Mouse (Mus musculus) limb, embryonic 11.5 days (tissue): ENCODE data around the gene Dtd1. TPM values are rescaled to one million over a fixed set of nuclear protein-coding genes. Genes with fewer than 3 reads are reported as not detected.

Experiments
- ATAC-seq: fragments of 200-750 bp; cut with Nextera tagmentation; 2 replicates; pipeline ENCODE4 v1.8.0; 2017; ENCODE audit warnings: low read depth; ENCODE audit not compliant: insufficient number of reproducible peaks, low FRiP score, low TSS enrichment
- DNase-seq: peaks from one replicate; pipeline ENCODE4 v3.0.0-alpha.2; 2015; ENCODE audit warnings: low spot score
- H3K27ac ChIP-seq: fragments of 300-500 bp; sonication (generic); replicated peaks from 2 replicates; pipeline ENCODE4 v1.5.1; 2014; ENCODE audit warnings: low read depth, mild to moderate bottlenecking, low read length
- H3K27me3 ChIP-seq: fragments of 300-500 bp; sonication (generic); 2 replicates; pipeline ENCODE4 v1.6.1; 2014; ENCODE audit warnings: mild to moderate bottlenecking, low read length, mixed read lengths; ENCODE audit not compliant: control insufficient read depth, insufficient read depth
- H3K36me3 ChIP-seq: fragments of 300-500 bp; sonication (generic); 2 replicates; pipeline ENCODE4 v1.6.1; 2014; ENCODE audit warnings: mild to moderate bottlenecking, low read length, moderate library complexity, mixed read lengths; ENCODE audit not compliant: control insufficient read depth, insufficient read depth
- H3K4me1 ChIP-seq: fragments of 300-500 bp; sonication (generic); 2 replicates; pipeline ENCODE4 v1.6.1; 2014; ENCODE audit warnings: low read length, mixed read lengths; ENCODE audit not compliant: control insufficient read depth, insufficient read depth
- H3K4me2 ChIP-seq: fragments of 300-500 bp; sonication (generic); 2 replicates; pipeline ENCODE4 v1.6.1; 2014; ENCODE audit warnings: low read depth, mild to moderate bottlenecking, moderate library complexity; ENCODE audit not compliant: severe bottlenecking
- H3K4me3 ChIP-seq: fragments of 300-500 bp; sonication (generic); 2 replicates; pipeline ENCODE4 v1.5.1; 2014; ENCODE audit warnings: low read depth, low read length
- H3K9ac ChIP-seq: fragments of 300-500 bp; sonication (generic); 2 replicates; pipeline ENCODE4 v1.6.1; 2014; ENCODE audit warnings: mild to moderate bottlenecking, low read length
- H3K9me3 ChIP-seq: fragments of 300-500 bp; sonication (generic); 2 replicates; pipeline ENCODE4 v1.6.1; 2016; ENCODE audit warnings: low read length; ENCODE audit not compliant: control insufficient read depth
- WGBS: fragments of 180-500 bp; shearing (Covaris S2); extraction: QIAGEN DNeasy Blood & Tissue Kit; methylation state at CpG from one replicate; pipeline ENCODE4 v1.1.7; 2014; 5-methylcytosine and 5-hydroxymethylcytosine counted together
- polyA plus RNA-seq: library from polyadenylated mRNA; unstranded; fragments of >200 nt; fragmentation: Nextera tagmentation; extraction: Ambion mirVana; gene quantifications from 2 replicates; pipeline ENCODE4 v1.2.1, GENCODE M21; 2014

Dtd1 gene
- polyA plus RNA-seq, 1 experiment from 2014 or later: 40.7 TPM

- H3K27me3 ChIP-seq: no peaks in the 10 kb centered on the region
- no peak for DNase-seq
- 89% methylated on average over 4 of the region's 4 CpGs for WGBS
- no peaks in the 10 kb centered on the region for H3K9me3 ChIP-seq
- no peaks in the 10 kb centered on the region for H3K4me1 ChIP-seq
- H3K9ac ChIP-seq: no peak overlapping the region
- H3K4me3 ChIP-seq: no peak overlapping the region
- no peak overlapping the region for H3K4me2 ChIP-seq
- ATAC-seq: no peak
- no peaks in the 10 kb centered on the region for H3K36me3 ChIP-seq
- no peak overlapping the region for H3K27ac ChIP-seq
Measured at GRCm38 (mm10) chr2:144647151-144647550, 47.5 kb downstream of the Dtd1 start.

- Histone ChIP-seq H3K27ac (no peak overlapping the region), H3K36me3 (no peaks in the 10 kb centered on the region), H3K4me3 (no peak overlapping the region), H3K9ac (no peak overlapping the region), H3K4me1 (no peaks in the 10 kb centered on the region), H3K4me2 (no peak overlapping the region), H3K9me3 (no peaks in the 10 kb centered on the region), H3K27me3 (no peaks in the 10 kb centered on the region)
- DNase-seq (no peak), ATAC-seq (no peak)
- 92% methylated on average over 1 of the region's 1 CpGs for WGBS
Measured at GRCm38 (mm10) chr2:144649960-144650359, 50.3 kb downstream of the Dtd1 start.

GRCm38 (mm10) chr2:144652841-144653240, 53.1 kb downstream of the Dtd1 start:
- no peaks in the 10 kb centered on the region for H3K36me3 ChIP-seq
- no peak overlapping the region for H3K9ac ChIP-seq
- 93% methylated on average over 4 of the region's 4 CpGs for WGBS
- DNase-seq (no peak), ATAC-seq (no peak)
- no peak overlapping the region for H3K4me3 ChIP-seq
- no peaks in the 10 kb centered on the region for H3K4me1 ChIP-seq
- H3K4me2 ChIP-seq: no peak overlapping the region
- H3K27ac ChIP-seq: no peak overlapping the region
- no peaks in the 10 kb centered on the region for H3K27me3 ChIP-seq
- H3K9me3 ChIP-seq: no peaks in the 10 kb centered on the region

GRCm38 (mm10) chr2:144655307-144655706, 55.6 kb downstream of the Dtd1 start:
- Histone ChIP-seq H3K27me3 (no peaks in the 10 kb centered on the region), H3K27ac (no peak overlapping the region), H3K4me2 (no peak overlapping the region), H3K9me3 (no peaks in the 10 kb centered on the region), H3K4me1 (no peaks in the 10 kb centered on the region), H3K4me3 (no peak overlapping the region), H3K9ac (no peak overlapping the region), H3K36me3 (no peaks in the 10 kb centered on the region)
- ATAC-seq (no peak), DNase-seq (no peak)
- 90% methylated on average over 3 of the region's 3 CpGs for WGBS

- Histone ChIP-seq H3K9me3 (no peaks in the 10 kb centered on the region), H3K36me3 (no peaks in the 10 kb centered on the region), H3K4me3 (no peak overlapping the region), H3K4me1 (no peaks in the 10 kb centered on the region), H3K4me2 (no peak overlapping the region), H3K9ac (no peak overlapping the region), H3K27ac (no peak overlapping the region), H3K27me3 (no peaks in the 10 kb centered on the region)
- ATAC-seq: no peak
- no peak for DNase-seq
- 92% methylated on average over 4 of the region's 4 CpGs for WGBS
Measured at GRCm38 (mm10) chr2:144668507-144668906, 68.8 kb downstream of the Dtd1 start.

- 88% methylated on average over 5 of the region's 5 CpGs for WGBS
Measured at GRCm38 (mm10) chr2:144670289-144670930, 70.7 kb downstream of the Dtd1 start.

GRCm38 (mm10) chr2:144672397-144672796, 72.7 kb downstream of the Dtd1 start:
- Histone ChIP-seq H3K4me1 (peaks cover 4% of the 10 kb centered on the region), H3K4me3 (no peak overlapping the region), H3K27ac (no peak overlapping the region), H3K9me3 (no peaks in the 10 kb centered on the region), H3K4me2 (no peak overlapping the region), H3K9ac (no peak overlapping the region), H3K36me3 (no peaks in the 10 kb centered on the region), H3K27me3 (no peaks in the 10 kb centered on the region)
- no peak for ATAC-seq
- 78% methylated on average over 5 of the region's 5 CpGs for WGBS
- DNase-seq: no peak

More at GRCm38 (mm10) chr2:144670289-144670930, 70.7 kb downstream of the Dtd1 start:
- H3K9me3 ChIP-seq: no peaks in the 10 kb centered on the region
- DNase-seq (no peak), ATAC-seq (no peak)
- no peaks in the 10 kb centered on the region for H3K27me3 ChIP-seq
- H3K4me1 ChIP-seq: no peaks in the 10 kb centered on the region
- H3K4me2 ChIP-seq: no peak overlapping the region
- no peak overlapping the region for H3K9ac ChIP-seq
- no peak overlapping the region for H3K27ac ChIP-seq
- H3K4me3 ChIP-seq: no peak overlapping the region
- H3K36me3 ChIP-seq: no peaks in the 10 kb centered on the region

- peaks cover 24% of the 10 kb centered on the region for H3K4me1 ChIP-seq
- H3K36me3 ChIP-seq: no peaks in the 10 kb centered on the region
- no peaks in the 10 kb centered on the region for H3K9me3 ChIP-seq
- no peak overlapping the region for H3K9ac ChIP-seq
- no peak overlapping the region for H3K4me3 ChIP-seq
- peak; percentile 58; the same call in 1 of the 2 replicates for ATAC-seq
- DNase-seq: peak; percentile 76
- H3K27me3 ChIP-seq: no peaks in the 10 kb centered on the region
- 31% methylated on average over 13 of the region's 13 CpGs for WGBS
- peak overlapping the region; percentile 16; the same call in 1 of the 2 replicates for H3K27ac ChIP-seq
- H3K4me2 ChIP-seq: no peak overlapping the region
Measured at GRCm38 (mm10) chr2:144676546-144677228, 77.0 kb downstream of the Dtd1 start.
